Mouse (Mus musculus) thymus, adult 18-20 months (tissue): ENCODE results near the gene Uqcc3.
A peak's percentile ranks its signal among the peaks of the same experiment; 100 is the strongest.
"Not testable (repeated sequence)": the region's sequence is repeated elsewhere in the genome, so short reads cannot be mapped to it uniquely, and the experiment has no call there.

Experiments used
- DNase-seq, 2 experiments: peaks; one replicate each; pipeline ENCODE4 v3.0.0; 2022; ENCODE audit warnings: mixed read lengths in 2 of 2

Gene Uqcc3

DNA sequence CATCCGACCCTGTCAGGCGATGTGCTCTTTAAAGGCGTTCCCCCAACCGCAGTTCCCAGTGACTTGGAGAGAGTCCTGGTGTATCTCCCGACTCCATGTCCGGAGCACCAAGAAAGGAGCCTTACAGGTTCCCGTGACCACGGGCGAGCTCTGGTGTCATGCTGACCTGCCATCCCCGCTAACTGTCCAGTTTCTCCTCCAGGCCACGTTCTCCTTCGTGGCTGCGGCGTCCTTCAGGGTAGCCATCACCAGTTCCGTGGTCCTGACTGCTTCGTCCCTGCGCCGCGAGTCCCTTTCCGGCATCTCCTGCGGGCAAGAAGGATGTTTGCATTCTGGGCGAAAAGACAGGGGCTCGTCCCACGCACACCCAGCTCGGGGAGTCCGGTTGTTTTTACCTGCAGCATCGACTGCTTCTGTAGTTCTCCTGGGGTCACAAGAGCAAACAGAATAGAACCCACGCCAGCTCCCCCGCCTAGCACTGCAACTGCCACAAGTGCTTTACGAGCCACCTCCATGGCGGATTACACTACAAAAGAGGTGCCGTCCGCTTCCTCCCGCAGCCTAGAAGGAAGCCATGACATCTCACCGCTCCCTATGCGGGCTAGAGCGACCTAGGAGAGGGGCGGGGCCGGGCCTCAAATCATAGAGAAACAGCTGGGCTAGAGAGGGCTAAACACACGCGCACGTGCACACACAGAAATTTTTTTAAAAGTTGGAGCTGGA is at the start of gene Uqcc3:
TSS of gene Uqcc3 (minus strand) at position 613 of the 723 bp plus-strand sequence.
- DNase-seq, result peak; percentile 84 to 89

- no peak for DNase-seq
Measured at GRCm38 (mm10) chr19:8930117-8930516, 49.4 kb upstream of the Uqcc3 start.

GRCm38 (mm10) chr19:8929224-8930088 is 48.7 kb upstream of the Uqcc3 start, which contains the start of the genes Rom1 and Eml3:
Rom1 (minus strand) TSS chr19:8929356.
Eml3 (plus strand) TSS chr19:8929552.
- DNase-seq, result peak; percentile 74 to 84

DNA sequence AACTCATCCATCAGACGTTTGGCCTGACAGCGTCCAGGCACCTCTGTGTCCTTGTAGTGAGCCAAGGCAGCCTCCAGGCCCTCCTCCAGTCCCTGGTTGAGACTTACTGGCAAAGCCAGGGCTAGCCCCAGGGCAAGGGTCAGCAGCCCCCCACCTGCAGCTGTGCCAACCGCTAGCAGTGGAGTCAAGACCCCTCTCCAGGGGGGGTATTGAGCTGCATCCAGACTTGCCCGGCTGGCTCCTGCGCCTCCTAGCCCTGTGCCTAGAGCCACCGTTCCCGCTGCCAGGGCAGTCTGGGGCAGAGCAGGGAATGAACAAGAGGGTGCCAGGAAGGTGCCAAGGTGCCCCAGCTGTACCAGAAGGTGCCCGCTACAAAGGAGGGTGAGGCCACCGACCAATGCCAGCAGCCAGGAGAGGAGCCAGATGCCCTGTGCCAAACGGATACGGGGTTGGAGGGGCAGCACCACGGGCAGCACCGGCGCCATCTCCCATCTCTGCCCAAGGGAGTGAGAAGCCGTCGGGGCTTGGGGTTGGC is 48.0 kb upstream of the Uqcc3 start:
- no peak for DNase-seq

- no peak for DNase-seq
Measured at GRCm38 (mm10) chr19:8927891-8928525, 47.3 kb upstream of the Uqcc3 start.

GRCm38 (mm10) chr19:8926766-8927165 is 46.0 kb upstream of the Uqcc3 start:
- no peak for DNase-seq

DNA sequence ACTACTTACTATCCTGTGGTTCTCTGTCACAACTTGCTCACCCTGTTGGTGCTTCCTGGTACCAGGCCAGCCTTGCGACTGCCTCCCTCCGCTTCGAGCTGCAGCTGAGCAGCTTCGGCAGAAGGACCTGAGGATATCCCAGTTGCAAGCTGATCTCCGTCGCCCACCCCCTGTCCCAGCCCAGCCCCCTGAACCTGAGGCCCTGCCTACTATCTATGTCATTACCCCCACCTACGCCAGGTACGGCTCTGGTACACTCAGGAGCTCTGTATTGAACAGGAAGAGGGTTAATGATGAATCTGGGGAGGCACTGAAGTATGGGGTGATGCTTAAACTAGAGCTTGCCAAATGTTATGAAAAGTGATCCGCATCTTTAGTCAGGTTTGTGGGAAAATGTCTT is 41.0 kb upstream of the Uqcc3 start:
- DNase-seq, result no peak

- DNase-seq, result no peak
Measured at GRCm38 (mm10) chr19:8920836-8921291, 40.1 kb upstream of the Uqcc3 start.

DNA sequence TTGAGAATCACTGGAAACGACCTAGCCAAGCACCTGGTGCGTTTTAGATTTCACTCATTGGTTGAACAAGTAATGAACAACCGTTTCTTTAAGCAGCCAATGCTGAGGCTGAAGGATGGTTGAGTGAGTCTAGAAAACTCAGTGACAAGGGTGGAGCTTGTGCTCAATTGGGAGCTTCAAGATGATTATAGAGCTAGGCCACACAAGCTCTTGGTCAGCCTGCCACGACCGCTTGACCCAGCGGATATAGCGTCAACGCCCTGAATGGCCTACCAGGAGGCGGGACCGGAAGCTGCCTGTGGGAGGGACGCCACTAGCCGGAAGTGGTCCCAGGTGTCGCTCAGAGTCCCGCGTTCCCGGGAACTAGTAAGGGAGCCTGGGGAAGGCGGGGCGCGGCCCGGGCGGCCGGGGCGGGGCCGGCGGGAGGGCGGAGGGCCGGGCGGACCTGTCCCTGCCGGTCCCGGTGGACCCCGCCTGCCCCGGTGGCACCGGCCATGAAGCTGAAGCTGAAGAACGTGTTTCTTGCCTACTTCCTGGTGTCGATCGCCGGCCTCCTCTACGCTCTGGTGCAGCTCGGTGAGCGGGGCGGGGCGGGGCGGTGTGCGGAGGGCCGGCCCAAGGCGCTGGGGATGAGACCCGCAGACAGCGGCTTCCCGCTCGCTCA is 39.5 kb upstream of the Uqcc3 start, which contains the start of gene B3gat3:
TSS of gene B3gat3 (plus strand) at position 302 of the 664 bp plus-strand sequence.
- DNase-seq, result peak; percentile 78 to 81

DNA sequence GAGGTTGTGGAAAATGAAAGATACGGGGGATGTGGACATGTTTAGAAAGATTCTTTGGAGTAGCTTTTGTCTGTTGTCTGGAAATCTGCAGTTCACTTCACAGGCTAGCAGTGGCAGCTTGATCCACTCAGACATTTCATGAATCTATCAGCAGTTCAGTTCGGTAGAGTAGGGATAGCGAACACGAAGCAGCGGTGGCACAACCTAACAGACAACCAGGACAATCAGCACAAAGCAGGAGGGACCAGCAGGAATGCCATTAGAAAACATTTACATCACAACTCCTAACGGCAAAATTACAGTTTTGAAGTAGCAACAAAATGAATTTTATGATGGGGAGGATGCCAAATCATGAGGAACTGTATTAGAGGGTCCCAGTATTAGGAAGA is 39.0 kb upstream of the Uqcc3 start:
- DNase-seq, result no peak

DNA sequence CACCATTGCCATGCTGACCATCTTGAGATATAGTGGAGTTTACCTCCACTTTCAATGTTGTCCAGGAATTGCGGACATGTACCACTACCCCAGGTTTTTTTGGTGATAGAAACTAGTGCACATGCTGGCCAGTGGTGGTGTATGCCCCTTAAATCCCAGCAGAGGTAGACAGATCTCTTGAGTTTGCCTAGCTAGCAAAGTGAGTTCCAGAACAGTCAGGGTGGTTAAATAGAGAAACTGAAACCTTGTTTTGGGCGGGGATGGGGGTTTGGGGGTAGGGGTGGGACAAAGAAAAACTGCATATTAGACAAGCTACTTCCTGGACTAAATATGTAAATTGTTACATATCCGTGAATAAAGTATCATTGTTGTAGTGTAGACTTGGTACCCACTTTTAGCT is 38.3 kb upstream of the Uqcc3 start:
- no peak for DNase-seq

DNA sequence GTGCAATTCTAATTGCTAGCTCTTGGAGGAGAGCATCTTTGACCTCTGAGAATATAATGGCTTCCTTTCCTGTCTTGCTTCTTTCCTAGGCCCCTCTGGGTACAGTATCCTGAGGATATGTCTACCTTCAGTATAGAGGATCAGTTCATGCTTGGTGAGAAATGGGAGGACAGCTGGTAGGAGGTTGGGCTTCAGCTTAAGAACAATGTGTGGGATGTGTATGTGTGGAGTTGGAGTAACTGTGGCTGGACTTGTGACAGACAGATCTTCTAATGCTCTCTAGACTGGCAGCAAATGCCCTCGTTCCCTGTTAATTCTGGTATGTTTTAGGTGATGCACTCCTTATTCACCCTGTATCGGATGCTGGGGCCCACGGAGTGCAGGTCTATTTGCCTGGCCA is 33.5 kb upstream of the Uqcc3 start:
- DNase-seq, result no peak

DNA sequence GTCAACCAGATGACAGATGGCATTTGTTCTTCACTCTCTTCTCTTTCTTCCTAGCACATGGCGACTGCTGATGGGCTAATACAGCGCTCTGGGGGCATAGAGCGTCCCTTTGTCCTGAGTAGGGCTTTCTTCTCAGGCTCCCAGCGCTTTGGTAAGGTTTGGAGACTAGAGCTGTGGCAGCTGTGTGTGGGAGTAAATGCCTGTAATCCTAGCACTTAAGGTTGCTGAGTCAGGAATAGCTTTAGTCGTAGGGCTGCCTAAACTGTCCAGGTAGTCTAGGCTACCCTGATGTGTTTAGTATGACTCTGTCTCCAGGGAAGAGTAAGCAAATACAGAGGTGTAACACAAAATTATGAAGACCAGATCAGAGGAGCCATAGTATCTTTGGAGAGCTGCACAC is 31.1 kb upstream of the Uqcc3 start:
- no peak for DNase-seq

DNA sequence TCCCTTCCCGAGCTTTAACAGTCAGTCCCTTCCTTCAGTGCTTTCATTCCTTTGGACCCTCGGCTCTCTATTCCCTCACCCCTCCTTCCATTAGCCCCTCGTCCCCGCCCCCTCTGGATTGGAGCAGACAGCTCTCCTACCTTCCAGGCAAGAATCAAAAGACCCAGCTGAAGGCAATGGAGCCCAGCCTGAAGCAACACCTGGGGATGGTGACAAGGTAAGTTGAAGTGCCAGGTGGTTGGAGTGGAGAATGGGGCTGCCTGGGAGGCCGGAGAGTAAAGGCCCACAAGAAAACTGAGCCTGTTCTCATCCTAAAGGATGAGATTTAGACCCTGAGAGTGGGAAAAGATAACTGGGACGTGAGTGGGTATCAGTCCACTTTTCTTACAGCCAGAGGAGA is 27.8 kb upstream of the Uqcc3 start:
- no peak for DNase-seq

- no peak for DNase-seq
Measured at GRCm38 (mm10) chr19:8903412-8903811, 22.7 kb upstream of the Uqcc3 start.

DNA sequence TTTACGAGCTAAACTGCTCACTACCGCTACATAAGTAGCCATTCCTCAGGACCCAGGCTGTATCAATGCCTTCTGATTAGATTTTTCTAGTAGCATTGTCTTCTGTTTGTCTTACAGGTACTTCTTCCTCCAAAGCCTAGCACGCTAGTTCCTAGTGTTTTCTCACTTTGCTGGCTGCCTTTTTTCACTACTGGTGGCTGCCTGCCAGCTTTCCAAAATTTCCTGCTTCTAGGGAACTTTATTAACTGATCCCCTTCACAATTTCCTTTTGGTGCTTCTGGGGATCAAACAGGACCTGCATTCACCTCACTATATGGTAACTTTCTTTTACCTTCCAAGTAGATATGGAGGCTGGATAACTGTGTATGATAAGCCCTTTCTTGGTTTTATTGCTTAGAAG is 18.4 kb upstream of the Uqcc3 start:
- DNase-seq, result no peak

DNA sequence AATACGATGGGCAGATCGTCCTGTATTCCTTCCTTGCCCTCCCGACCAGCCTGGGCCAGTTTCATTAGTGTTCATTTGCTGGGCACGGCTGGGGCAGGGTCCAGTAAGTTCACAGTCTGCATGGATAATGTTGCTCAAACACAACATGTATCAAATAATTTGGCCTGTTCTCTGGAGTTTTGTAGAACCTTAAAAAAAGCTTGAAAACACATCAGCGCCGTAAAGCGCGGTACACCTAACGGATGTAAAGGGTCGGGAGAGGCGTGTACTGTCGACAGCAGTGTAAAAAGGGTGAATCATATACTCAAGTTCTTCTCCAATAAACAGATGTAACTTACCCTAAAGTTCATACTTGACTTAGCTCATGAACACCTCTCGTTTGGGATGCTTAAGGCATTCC is 17.9 kb upstream of the Uqcc3 start:
- no peak for DNase-seq

DNA sequence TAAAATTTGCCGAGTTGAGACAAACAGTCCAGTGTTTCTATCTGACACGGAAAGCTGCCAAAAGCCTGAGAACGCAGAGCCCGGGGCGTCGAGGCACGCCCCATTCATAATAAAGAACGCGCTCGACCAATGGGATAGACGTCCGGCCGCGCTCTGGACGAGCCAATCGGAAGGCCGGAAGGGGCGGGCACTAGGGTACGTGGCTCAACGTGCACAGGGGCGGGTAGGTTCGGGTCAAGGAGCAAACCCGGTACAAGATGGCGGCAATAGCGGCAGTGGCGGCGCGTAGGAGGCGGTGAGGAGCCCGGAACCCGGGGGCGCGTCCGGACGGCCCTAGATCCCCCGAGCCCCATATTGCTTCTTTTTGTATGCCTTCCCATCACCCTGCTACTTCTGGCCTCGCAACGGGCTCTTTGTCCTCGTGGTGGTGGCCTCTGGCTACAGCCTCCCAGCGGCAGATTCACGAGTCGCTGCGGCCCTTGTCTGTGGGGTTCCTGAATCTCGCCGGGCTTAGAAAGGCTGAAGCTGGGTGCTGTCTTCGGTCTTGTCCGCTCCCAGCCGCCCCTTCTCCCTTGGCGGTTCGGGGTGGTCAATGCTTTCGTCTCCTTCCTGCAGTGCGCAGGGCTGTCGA is 17.3 kb upstream of the Uqcc3 start, which contains the start of gene Ganab:
TSS of gene Ganab (plus strand) at position 207 of the 631 bp plus-strand sequence.
- DNase-seq, result peak; percentile 92 to 95

- peak in 1 of 2 experiments; percentile 31 for DNase-seq
Measured at GRCm38 (mm10) chr19:8897211-8897864, 16.6 kb upstream of the Uqcc3 start.

GRCm38 (mm10) chr19:8896231-8896630 is 15.5 kb upstream of the Uqcc3 start:
- not testable (repeated sequence) for DNase-seq

DNA sequence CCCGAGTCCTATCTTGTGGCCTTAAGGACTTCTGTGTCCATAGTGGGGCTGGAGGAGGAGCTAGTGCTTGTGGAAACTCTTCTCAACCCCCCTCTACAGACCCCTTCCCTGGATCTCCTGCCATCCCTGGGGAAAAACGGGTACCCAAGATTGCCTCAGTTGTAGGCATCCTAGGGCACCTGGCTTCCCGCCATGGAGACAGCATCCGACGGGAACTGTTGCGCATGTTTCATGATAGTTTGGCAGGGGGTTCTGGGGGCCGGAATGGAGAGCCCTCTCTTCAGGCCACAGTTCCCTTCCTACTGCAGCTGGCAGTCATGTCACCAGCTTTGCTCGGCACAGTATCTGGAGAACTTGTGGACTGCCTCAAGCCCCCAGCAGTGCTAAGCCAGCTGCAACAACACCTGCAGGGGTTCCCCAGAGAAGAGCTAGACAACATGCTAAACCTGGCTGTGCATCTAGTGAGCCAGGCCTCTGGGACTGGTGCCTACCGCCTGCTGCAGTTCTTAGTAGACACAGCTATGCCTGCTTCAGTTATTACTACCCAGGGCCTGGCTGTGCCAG is 14.8 kb upstream of the Uqcc3 start:
- DNase-seq, result no peak
